Mouse (Mus musculus) intestine, embryonic 16.5 days (tissue): ENCODE data around the gene Nyap2. TPM values are rescaled to one million over a fixed set of nuclear protein-coding genes. Genes with fewer than 3 reads are reported as not detected.
"Not testable (repeated sequence)": the region's sequence is repeated elsewhere in the genome, so short reads cannot be mapped to it uniquely, and the experiment has no call there.

Experiments
- ATAC-seq: fragments of 200-750 bp; cut with Nextera tagmentation; 2 replicates; pipeline ENCODE4 v1.8.0; 2017; ENCODE audit warnings: moderate TSS enrichment, moderate library complexity
- H3K27ac ChIP-seq: fragments of 300-500 bp; sonication (generic); 2 replicates; pipeline ENCODE4 v1.5.1; 2014; ENCODE audit warnings: mild to moderate bottlenecking, low read length
- H3K27me3 ChIP-seq: fragments of 300-500 bp; sonication (generic); replicated peaks from 2 replicates; pipeline ENCODE4 v1.6.1; 2014; ENCODE audit warnings: low read length, control low read depth, mixed read lengths; ENCODE audit not compliant: control insufficient read depth, insufficient read depth
- H3K36me3 ChIP-seq: fragments of 300-500 bp; sonication (generic); 2 replicates; pipeline ENCODE4 v1.6.1; 2014; ENCODE audit warnings: low read length, control low read depth; ENCODE audit not compliant: control insufficient read depth, insufficient read depth
- H3K4me1 ChIP-seq: fragments of 300-500 bp; sonication (generic); 2 replicates; pipeline ENCODE4 v1.6.1; 2014; ENCODE audit warnings: low read length, control low read depth, mixed read lengths; ENCODE audit not compliant: control insufficient read depth, insufficient read depth
- H3K4me2 ChIP-seq: fragments of 300-500 bp; sonication (generic); 2 replicates; pipeline ENCODE4 v1.6.1; 2014; ENCODE audit warnings: low read depth, low read length, control low read depth
- H3K4me3 ChIP-seq: fragments of 300-500 bp; sonication (generic); 2 replicates; pipeline ENCODE4 v1.5.1; 2014; ENCODE audit warnings: mild to moderate bottlenecking, low read length
- H3K9ac ChIP-seq: fragments of 300-500 bp; sonication (generic); 2 replicates; pipeline ENCODE4 v1.6.1; 2014; ENCODE audit warnings: low read depth, low read length
- H3K9me3 ChIP-seq: fragments of 300-500 bp; sonication (generic); 2 replicates; pipeline ENCODE4 v1.6.1; 2016; ENCODE audit warnings: low read length, control low read depth; ENCODE audit not compliant: control insufficient read depth
- WGBS: fragments of 180-500 bp; shearing (Covaris S2); extraction: QIAGEN DNeasy Blood & Tissue Kit; methylation state at CpG from one replicate; pipeline ENCODE4 v1.1.7; 2014; 5-methylcytosine and 5-hydroxymethylcytosine counted together
- polyA plus RNA-seq: library from polyadenylated mRNA; unstranded; fragments of >200 nt; fragmentation: Nextera tagmentation; extraction: Ambion mirVana; gene quantifications from 2 replicates; pipeline ENCODE4 v1.2.1, GENCODE M21; 2015

Gene Nyap2
- polyA plus RNA-seq, 1 experiment from 2014 or later: 0.21 TPM

DNA sequence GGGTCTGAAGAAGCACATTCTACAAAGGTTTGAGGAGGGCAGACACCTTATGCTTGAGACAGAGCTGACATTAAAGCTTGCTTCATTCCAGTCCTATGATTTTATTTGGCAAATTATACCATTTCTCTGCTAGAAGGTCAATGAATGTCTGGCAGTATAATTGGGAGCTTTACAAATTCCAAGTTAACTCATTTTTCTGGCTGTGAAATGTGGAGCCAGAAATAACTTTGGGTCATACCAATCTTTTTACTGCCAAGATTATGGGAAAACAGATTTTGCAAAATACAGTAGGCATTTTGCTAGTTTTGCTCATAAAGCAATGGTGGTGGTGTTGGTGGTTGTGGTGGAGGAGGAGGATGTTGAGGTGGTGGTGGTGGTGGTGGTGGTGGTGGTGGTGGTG is 96.0 kb downstream of the Nyap2 start:
- no peaks in the 10 kb centered on the region for H3K27me3 ChIP-seq
- H3K4me2 ChIP-seq: no peak overlapping the region
- H3K27ac ChIP-seq: no peak overlapping the region

DNA sequence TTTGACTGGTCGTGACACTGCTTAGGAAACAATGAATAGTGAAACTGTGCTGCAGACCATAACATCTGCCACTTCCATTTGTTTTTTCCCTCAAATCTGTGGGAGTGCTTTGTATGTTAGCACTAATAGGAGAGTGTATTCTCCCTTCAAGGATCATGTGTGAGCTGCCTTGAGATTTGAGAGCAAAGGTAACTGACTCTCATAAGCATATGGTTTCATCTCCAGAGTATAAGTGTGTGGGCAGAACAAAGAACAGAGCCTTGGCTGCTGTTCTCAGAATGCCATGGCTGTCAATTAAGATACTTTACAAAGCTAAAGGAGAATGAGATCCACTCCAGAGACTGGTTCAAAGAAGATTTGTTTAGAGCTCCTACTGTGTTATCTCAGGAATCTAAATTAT is 96.6 kb downstream of the Nyap2 start:
- Histone ChIP-seq H3K9me3 (no peaks in the 10 kb centered on the region), H3K27me3 (no peaks in the 10 kb centered on the region), H3K27ac (no peak overlapping the region), H3K4me1 (no peaks in the 10 kb centered on the region), H3K4me3 (no peak overlapping the region), H3K36me3 (no peaks in the 10 kb centered on the region), H3K4me2 (no peak overlapping the region), H3K9ac (no peak overlapping the region)
- ATAC-seq: no peak
- 61% methylated on average over 1 of the region's 1 CpGs for WGBS

More for the DNA sequence above, 96.0 kb downstream of the Nyap2 start:
- Histone ChIP-seq H3K9me3 (no peaks in the 10 kb centered on the region), H3K36me3 (no peaks in the 10 kb centered on the region), H3K4me3 (no peak overlapping the region), H3K9ac (no peak overlapping the region), H3K4me1 (no peaks in the 10 kb centered on the region)
- no peak for ATAC-seq

DNA sequence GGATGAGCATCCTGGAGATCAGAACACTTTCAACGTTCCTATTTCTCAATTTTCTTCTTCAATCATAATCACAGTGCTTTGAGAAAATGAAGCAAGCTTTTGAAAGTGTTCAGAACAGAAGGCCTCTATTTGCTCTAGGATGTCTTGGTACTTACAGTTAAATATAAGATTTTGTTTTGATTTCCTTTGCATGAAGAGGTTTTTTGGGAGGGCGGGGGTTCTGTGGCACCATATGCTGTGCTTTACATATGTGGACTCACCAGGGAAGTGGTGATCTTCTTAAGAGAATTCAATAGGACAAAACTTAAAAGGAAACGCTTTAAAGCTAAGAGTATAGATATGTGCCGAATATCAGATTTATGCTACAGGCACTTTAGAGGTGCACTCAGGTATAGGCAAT is 103.0 kb downstream of the Nyap2 start:
- no peak for ATAC-seq
- no peaks in the 10 kb centered on the region for H3K27me3 ChIP-seq
- H3K9ac ChIP-seq: no peak overlapping the region
- H3K4me1 ChIP-seq: no peaks in the 10 kb centered on the region
- H3K9me3 ChIP-seq: no peaks in the 10 kb centered on the region
- no peak overlapping the region for H3K27ac ChIP-seq
- H3K4me2 ChIP-seq: no peak overlapping the region
- H3K36me3 ChIP-seq: no peaks in the 10 kb centered on the region
- no peak overlapping the region for H3K4me3 ChIP-seq
- 94% methylated on average over 4 of the region's 4 CpGs for WGBS

DNA sequence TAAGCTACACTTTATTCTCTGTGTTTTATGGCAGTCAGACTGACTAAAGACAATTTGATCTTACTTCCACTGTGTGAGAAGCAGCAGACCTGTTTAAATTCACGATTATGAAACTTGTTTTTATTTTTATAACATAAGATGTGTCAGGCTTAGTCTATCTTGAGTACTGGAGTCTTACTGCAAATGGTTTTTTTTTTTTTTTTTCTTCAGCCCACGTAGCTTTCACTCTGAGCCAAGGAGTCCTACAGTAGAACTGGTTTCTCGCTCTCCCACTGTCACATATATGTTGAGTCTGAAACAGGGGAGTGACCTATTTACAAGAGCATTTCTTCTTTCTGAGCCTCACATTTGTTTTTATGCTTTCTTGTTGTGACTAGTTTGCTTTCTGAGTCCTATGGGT is 103.9 kb downstream of the Nyap2 start:
- Histone ChIP-seq H3K4me2 (no peak overlapping the region), H3K4me1 (no peaks in the 10 kb centered on the region), H3K4me3 (no peak overlapping the region), H3K27ac (no peak overlapping the region), H3K27me3 (no peaks in the 10 kb centered on the region), H3K9me3 (no peaks in the 10 kb centered on the region), H3K9ac (no peak overlapping the region), H3K36me3 (no peaks in the 10 kb centered on the region)
- no peak for ATAC-seq
- 74% methylated on average over 3 of the region's 3 CpGs for WGBS

DNA sequence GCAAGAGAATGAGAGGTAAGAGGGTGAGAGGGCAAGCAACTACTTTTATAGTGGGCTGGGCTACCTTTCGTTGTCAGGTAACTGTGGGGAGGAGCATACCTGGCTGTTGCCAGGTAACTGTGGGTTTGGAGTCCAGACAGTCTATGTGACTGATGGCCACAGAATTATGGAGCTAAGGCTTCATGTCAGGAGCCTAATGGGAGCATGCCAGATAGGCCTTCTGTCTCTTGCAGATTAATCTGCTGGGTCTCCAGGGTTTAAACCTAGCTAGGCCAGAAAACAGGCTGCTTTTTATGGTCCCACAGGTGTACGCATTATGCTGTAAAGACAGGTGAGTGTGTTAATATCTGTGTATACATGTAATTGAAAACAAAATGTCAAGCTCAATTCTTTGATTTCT is 132.8 kb downstream of the Nyap2 start:
- H3K36me3 ChIP-seq: no peaks in the 10 kb centered on the region
- H3K9ac ChIP-seq: no peak overlapping the region
- 80% methylated on average over 2 of the region's 2 CpGs for WGBS
- no peaks in the 10 kb centered on the region for H3K27me3 ChIP-seq
- no peaks in the 10 kb centered on the region for H3K4me1 ChIP-seq
- H3K4me3 ChIP-seq: no peak overlapping the region
- no peaks in the 10 kb centered on the region for H3K9me3 ChIP-seq
- no peak overlapping the region for H3K4me2 ChIP-seq
- no peak overlapping the region for H3K27ac ChIP-seq
- ATAC-seq: no peak

DNA sequence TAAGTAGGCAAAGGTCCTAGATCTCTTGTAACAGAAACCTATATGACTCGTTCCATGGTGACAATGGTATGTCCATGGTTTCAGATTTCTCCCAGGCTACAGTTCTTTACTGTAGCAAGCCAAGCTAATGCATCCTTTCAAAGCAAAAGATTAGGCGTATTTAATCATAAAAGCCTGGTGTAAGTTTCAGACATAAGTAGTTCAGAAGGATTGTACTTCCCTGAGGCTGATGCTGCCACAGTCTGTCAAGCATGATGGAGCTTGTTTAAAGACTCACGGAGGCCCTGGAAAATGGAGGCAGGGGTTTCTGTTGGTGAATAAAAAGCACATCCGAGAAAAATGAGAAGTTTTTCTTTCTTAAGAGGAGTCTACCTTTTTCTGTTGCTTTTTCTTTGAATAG is 134.7 kb downstream of the Nyap2 start:
- H3K4me3 ChIP-seq: no peak overlapping the region
- ATAC-seq: no peak
- H3K9me3 ChIP-seq: no peaks in the 10 kb centered on the region
- no peaks in the 10 kb centered on the region for H3K27me3 ChIP-seq
- 71% methylated on average over 4 of the region's 4 CpGs for WGBS
- no peaks in the 10 kb centered on the region for H3K36me3 ChIP-seq
- no peaks in the 10 kb centered on the region for H3K4me1 ChIP-seq
- H3K9ac ChIP-seq: no peak overlapping the region
- no peak overlapping the region for H3K4me2 ChIP-seq
- no peak overlapping the region for H3K27ac ChIP-seq

DNA sequence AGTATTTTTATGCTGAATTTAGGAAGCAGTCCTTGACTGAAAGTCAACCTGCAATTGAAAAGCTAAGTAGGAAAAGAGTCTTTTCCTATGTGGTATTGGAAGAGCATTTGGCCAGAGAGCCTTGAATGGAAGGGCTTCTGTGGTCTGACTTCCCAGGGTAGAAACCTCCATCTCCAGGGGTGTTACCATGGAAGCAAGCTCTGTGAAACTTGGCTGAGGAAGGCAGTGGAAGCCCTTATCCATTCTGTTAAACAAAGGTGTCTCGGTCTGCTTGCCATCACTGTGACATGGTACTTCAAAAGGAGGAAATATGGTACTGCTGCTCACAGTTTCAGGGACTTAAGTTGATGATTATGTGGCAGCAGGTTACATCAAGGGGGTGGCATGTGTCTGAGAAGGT is 143.0 kb downstream of the Nyap2 start:
- WGBS: 64% methylated on average over 1 of the region's 1 CpGs
- no peak overlapping the region for H3K4me3 ChIP-seq
- H3K9ac ChIP-seq: no peak overlapping the region
- no peak overlapping the region for H3K27ac ChIP-seq
- H3K27me3 ChIP-seq: no peaks in the 10 kb centered on the region
- no peaks in the 10 kb centered on the region for H3K36me3 ChIP-seq
- no peak for ATAC-seq
- H3K4me1 ChIP-seq: no peaks in the 10 kb centered on the region
- no peaks in the 10 kb centered on the region for H3K9me3 ChIP-seq
- H3K4me2 ChIP-seq: no peak overlapping the region

DNA sequence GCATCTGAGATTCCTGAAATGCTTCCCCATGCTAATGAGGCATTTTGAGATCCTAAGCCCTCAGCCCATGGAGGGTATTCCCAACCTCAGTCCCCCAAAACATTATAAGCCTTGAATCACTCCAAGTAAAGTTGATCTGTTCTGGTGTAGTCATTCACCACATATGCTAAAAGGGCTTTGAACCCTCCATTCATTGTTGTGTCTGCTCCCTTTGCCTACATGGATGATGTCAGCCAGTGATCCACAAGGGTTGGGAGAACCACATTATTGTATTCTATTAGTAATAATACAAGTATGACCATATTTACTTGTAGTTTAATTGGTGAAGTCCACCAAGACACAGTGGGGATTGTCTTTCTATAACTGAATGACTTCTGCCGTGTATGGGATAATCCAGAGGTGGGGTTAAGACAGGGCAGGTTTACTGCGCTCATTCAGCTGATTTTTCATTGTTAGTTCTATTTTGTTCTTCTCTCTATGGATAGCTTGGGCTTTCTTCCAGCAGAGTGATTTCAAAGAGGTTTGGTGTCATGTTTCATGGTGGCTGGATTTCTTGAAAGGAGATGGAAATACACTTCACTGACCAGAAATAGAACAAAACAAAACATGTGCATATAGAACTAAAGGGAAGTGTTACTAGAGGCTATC is 155.1 kb downstream of the Nyap2 start:
- ATAC-seq: no peak
- 54% methylated on average over 2 of the region's 2 CpGs for WGBS
- Histone ChIP-seq H3K9ac (no peak overlapping the region), H3K9me3 (no peaks in the 10 kb centered on the region), H3K36me3 (no peaks in the 10 kb centered on the region), H3K4me1 (no peaks in the 10 kb centered on the region), H3K27me3 (no peaks in the 10 kb centered on the region), H3K27ac (no peak overlapping the region), H3K4me2 (no peak overlapping the region), H3K4me3 (no peak overlapping the region)

DNA sequence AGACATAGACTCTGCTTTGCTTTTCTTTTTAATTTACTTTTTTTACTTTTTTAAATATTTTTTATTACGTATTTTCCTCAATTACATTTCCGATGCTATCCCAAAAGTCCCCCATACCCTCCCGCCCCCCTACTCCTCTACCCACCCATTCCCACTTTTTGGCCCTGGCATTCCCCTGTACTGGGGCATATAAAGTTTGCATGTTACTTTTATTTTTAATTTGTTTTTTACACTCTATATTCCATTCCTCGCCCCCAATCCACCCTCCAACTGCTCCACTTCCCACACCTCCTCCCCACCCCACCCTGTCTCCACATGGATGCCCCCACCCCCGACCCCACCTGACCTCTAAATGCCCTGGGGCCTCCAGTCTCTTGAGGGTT is 155.6 kb downstream of the Nyap2 start:
- not testable (repeated sequence) for H3K27ac ChIP-seq, H3K4me3 ChIP-seq, H3K9me3 ChIP-seq, H3K4me1 ChIP-seq, H3K27me3 ChIP-seq, H3K4me2 ChIP-seq, H3K9ac ChIP-seq, H3K36me3 ChIP-seq, ATAC-seq
- 73% methylated on average over 5 of the region's 5 CpGs for WGBS

DNA sequence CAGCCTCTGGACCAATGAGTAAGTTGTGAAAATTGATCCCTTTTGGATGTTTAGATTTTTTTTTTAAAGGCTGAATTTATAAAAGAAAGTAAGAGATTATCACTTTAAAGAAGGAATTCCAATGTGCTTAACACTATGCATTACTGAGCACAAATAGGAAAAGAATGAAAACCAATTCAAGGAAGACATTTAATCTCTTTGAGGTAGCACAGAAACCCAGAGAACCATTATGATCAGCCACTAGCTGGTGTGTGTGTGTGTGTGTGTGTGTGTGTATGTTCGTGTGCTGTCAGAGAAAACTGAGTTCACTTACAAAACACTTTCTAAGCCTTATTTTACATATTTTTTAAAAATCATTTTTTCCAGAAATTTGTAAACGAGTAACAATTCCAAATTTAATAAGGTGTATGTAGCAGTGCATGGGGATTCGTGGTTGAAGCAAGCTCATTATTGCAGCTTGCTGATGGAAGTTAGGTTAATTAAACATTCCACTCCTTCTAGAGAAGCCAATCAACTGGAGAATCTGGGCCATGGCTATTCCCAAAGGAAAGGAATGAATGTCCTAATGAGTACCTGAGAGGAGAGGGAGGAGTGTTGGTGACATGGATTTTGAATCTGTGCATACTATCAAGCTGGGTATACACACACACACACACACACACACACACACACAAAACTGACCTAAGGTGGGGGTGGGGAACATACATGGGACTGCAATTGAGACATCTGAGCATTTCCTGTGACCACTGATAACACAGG is 171.9 kb downstream of the Nyap2 start:
- no peak overlapping the region for H3K4me3 ChIP-seq
- no peaks in the 10 kb centered on the region for H3K36me3 ChIP-seq
- 76% methylated on average over 3 of the region's 3 CpGs for WGBS
- H3K27ac ChIP-seq: no peak overlapping the region
- no peak for ATAC-seq
- H3K9me3 ChIP-seq: no peaks in the 10 kb centered on the region
- H3K4me1 ChIP-seq: no peaks in the 10 kb centered on the region
- no peaks in the 10 kb centered on the region for H3K27me3 ChIP-seq
- H3K4me2 ChIP-seq: no peak overlapping the region
- no peak overlapping the region for H3K9ac ChIP-seq
